In the genomic region with DNA sequence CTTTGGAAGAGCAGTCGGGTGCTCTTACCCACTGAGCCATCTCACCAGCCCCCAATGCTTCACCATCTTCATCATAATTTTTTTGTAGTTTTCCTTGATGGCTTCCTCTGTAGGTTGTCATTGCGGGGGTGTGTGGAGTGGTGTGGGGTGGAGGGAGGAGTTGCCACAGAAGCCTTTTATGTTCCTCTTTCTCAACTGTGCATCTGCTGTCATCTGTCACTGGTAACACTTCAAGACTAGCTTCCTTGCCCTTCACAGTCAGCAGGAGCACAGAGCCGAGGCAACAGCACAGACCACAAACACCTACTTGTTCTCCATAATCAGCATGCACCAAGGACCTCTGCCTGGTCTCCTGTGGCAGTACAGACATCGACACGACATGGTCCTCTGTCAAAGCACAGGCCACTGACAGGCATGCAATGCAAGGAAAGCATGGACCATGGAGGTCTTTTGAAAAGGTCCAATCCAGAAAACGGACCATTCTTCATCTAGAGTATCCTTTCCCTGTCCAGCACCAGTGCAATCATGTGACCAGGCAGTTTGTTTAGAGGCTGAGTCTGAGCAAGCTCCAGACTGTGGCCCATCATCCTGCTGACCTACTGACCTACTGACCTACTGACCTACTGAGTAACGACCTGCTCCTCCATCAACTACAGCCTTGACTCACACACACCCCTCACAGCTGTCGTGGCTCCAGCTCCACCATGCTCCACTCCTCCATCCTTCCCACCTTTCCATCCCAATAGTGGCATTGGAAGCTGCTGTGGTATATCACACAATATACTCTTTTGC, we compare ENCODE assay signal across 14 mouse cellular contexts. TPM values are rescaled to one million over a fixed set of nuclear protein-coding genes. Genes with fewer than 3 reads are reported as not detected.
DNase-seq lines count a peak whose midpoint lies in the region; ATAC-seq and TF ChIP-seq lines count a peak whose summit lies in the region.
"Had no signal": no experiment of that assay in that cellular context is flagged by ENCODE, and none has a peak within 500 bp of the region (broad histone marks: within the 10 kb centered on the region; RNA-seq: fewer than 3 reads in every experiment).

No protein-coding gene starts in this region.

- no peak overlapping the region for H3K27ac ChIP-seq in embryonic facial prominence, embryonic 10.5 days (replicated peaks)
- H3K27ac ChIP-seq: hindbrain, embryonic 14.5 days; neural tube, embryonic 13.5 days had no signal

- no peaks in the 10 kb centered on the region for H3K27me3 ChIP-seq in myocyte (ENCODE audit: control insufficient read depth, insufficient read depth, insufficient read length)
- no peaks in the 10 kb centered on the region for H3K27me3 ChIP-seq in embryonic facial prominence, embryonic 10.5 days (replicated peaks; ENCODE audit: low read depth, poor library complexity, severe bottlenecking)
- H3K27me3 ChIP-seq: neural tube, embryonic 13.5 days had no signal

- 70% methylated on average over 8 of the region's 8 CpGs for WGBS in embryonic facial prominence, embryonic 10.5 days

- H3ac ChIP-seq in myocyte (ENCODE audit: control insufficient read depth, insufficient read length): no peak overlapping the region

- H3K4me1 ChIP-seq in embryonic facial prominence, embryonic 10.5 days: peaks cover 10% of the 10 kb centered on the region; the same call in 1 of the 2 replicates
- H3K4me1 ChIP-seq: neural tube, embryonic 13.5 days had no signal

- no peak overlapping the region for H3K4me3 ChIP-seq in myocyte
- H3K4me3 ChIP-seq in embryonic facial prominence, embryonic 10.5 days: no peak overlapping the region
- H3K4me3 ChIP-seq: neural tube, embryonic 13.5 days had no signal

- H3K4me2 ChIP-seq in myocyte (ENCODE audit: low read depth): no peak overlapping the region
- H3K4me2 ChIP-seq: hindbrain, embryonic 14.5 days; neural tube, embryonic 13.5 days had no signal

- no peaks in the 10 kb centered on the region for H3K79me2 ChIP-seq in myocyte (ENCODE audit: control insufficient read depth, insufficient read depth)

- DNase-seq in lung, postnatal 25 days (ENCODE audit: low spot score): peak; percentile 26
- no peak for DNase-seq in lung, adult 18-20 months
- DNase-seq in yolk sac, embryonic 10.5 days (ENCODE audit: low spot score): peak; percentile 62
- no peak for DNase-seq in left cerebral cortex, postnatal 25 days (ENCODE audit: low spot score in 2 of 2)
- no peak for DNase-seq in cerebellum, adult 8-10 months
- DNase-seq in embryonic facial prominence, embryonic 10.5 days (ENCODE audit: low spot score): no peak
- DNase-seq: adrenal gland, adult 8-10 months; cerebellum, postnatal 14 days; kidney, postnatal 25 days had no signal

- intact Hi-C loops in left cerebral cortex, postnatal 25 days (cut with DNase I): no loop called here

- no peak for TF ChIP-seq POLR2A in myocyte (IDR thresholded peaks at IDR 0.05; ENCODE audit: insufficient read length, low read depth)

- H3K9me3 ChIP-seq in embryonic facial prominence, embryonic 10.5 days: no peaks in the 10 kb centered on the region
- H3K9me3 ChIP-seq: G1E; neural tube, embryonic 13.5 days had no signal

- peak; percentile 100 for ATAC-seq in granulocyte monocyte progenitor cell, adult 5-6 weeks (replicated peaks; ENCODE audit: poor library complexity, severe bottlenecking)

- no peaks in the 10 kb centered on the region for H3K36me3 ChIP-seq in myocyte (ENCODE audit: control insufficient read depth, insufficient read depth)
- H3K36me3 ChIP-seq in embryonic facial prominence, embryonic 10.5 days (replicated peaks): no peaks in the 10 kb centered on the region
- H3K36me3 ChIP-seq: G1E; neural tube, embryonic 13.5 days had no signal

TF ChIP-seq in myocyte, 11 proteins besides CTCF, POLR2A, EP300 and RAD21:
- TF ChIP-seq USF1 (IDR thresholded peaks at IDR 0.05; ENCODE audit: low read depth): peak; percentile 9
- peak in 2 of 3 experiments; percentile 64 to 82 for TF ChIP-seq MYOD1 (IDR thresholded peaks at IDR 0.05; ENCODE audit: control insufficient read depth in 1 of 3, insufficient read length in 2 of 3, low read depth in 2 of 3)
- TF ChIP-seq MYOG (IDR thresholded peaks at IDR 0.05; ENCODE audit: control insufficient read depth in 1 of 3, insufficient read depth in 1 of 3, insufficient read length in 2 of 3, low read depth in 2 of 3): peak; percentile 20 to 49 (median 45)
- no peak for TF ChIP-seq TCF3 (IDR thresholded peaks at IDR 0.05; ENCODE audit: insufficient read length, low read depth)

RNA-seq across cellular contexts. Expression of gene Xpo6, which starts 30.3 kb away (rescaled TPM):
- total RNA-seq in granulocyte monocyte progenitor cell, adult 5-6 weeks (2014; fragmentation: Nextera tagmentation): 143 and 157 TPM in 2 replicates
- total RNA-seq in granulocyte monocyte progenitor cell, adult 5-6 weeks (2017): 30.7 and 47.1 TPM in 2 replicates
- polyA plus RNA-seq in myocyte (2012; fragmentation: generic; extraction: Trizol): 36.4 TPM
- 10 to 100 TPM; 93.6 to 95.1 TPM for total RNA-seq in left cerebral cortex, postnatal 25 days (2021)
- polyA plus RNA-seq in embryonic facial prominence, embryonic 10.5 days (2016; fragmentation: Nextera tagmentation; extraction: Ambion mirVana): 70.2 and 74.3 TPM in 2 replicates

RNA-seq across cellular contexts. Expression of gene Sbk1, which starts 41.9 kb away (rescaled TPM):
- 1.2 and 1.3 TPM in 2 replicates for total RNA-seq in granulocyte monocyte progenitor cell, adult 5-6 weeks (2014; fragmentation: Nextera tagmentation)
- total RNA-seq in granulocyte monocyte progenitor cell, adult 5-6 weeks (2017): 0.69 and 1.2 TPM in 2 replicates
- 16.1 TPM for polyA plus RNA-seq in myocyte (2012; fragmentation: generic; extraction: Trizol)
- 10 to 100 TPM; 75.6 to 82.4 TPM for total RNA-seq in left cerebral cortex, postnatal 25 days (2021)
- polyA plus RNA-seq in embryonic facial prominence, embryonic 10.5 days (2016; fragmentation: Nextera tagmentation; extraction: Ambion mirVana): 91.0 and 102 TPM in 2 replicates

Comparison
In these comparisons a context has a peak if more than half of its experiments do, and no peak if none do; other contexts are left out.
1. DNase-seq: peak in lung, postnatal 25 days (single experiment) and yolk sac, embryonic 10.5 days (single experiment); none in lung, adult 18-20 months (0 of 2), left cerebral cortex, postnatal 25 days (0 of 2), cerebellum, adult 8-10 months (single experiment) and embryonic facial prominence, embryonic 10.5 days (single experiment).
2. RNA of gene Sbk1, which starts 41.9 kb away (total RNA-seq): 75.6 to 82.4 TPM in left cerebral cortex, postnatal 25 days; 0.69 to 1.3 TPM in granulocyte monocyte progenitor cell, adult 5-6 weeks; every median in the first group is over 10 times any median in the second.